Mouse (Mus musculus) midbrain, embryonic 14.5 days (tissue): ENCODE measurements around the gene Muc4. TPM values are rescaled to one million over a fixed set of nuclear protein-coding genes. Genes with fewer than 3 reads are reported as not detected.

Experiments
- ATAC-seq: fragments of 200-750 bp; cut with Nextera tagmentation; 2 replicates; pipeline ENCODE4 v1.8.0; 2017; ENCODE audit warnings: moderate number of reproducible peaks, moderate library complexity; ENCODE audit not compliant: low FRiP score, low TSS enrichment
- DNase-seq: peaks from one replicate; pipeline ENCODE4 v3.0.0-alpha.2; 2015
- H3K27ac ChIP-seq: fragments of 300-500 bp; sonication (generic); replicated peaks from 2 replicates; pipeline ENCODE4 v1.5.1; 2014; ENCODE audit warnings: mild to moderate bottlenecking, low read depth, low read length, moderate library complexity
- H3K27me3 ChIP-seq: fragments of 300-500 bp; sonication (generic); 2 replicates; pipeline ENCODE4 v1.6.1; 2014; ENCODE audit warnings: low read length, control low read depth, mixed read lengths; ENCODE audit not compliant: control insufficient read depth, insufficient read depth
- H3K36me3 ChIP-seq: fragments of 300-500 bp; sonication (generic); 2 replicates; pipeline ENCODE4 v1.6.1; 2014; ENCODE audit warnings: low read length, control low read depth; ENCODE audit not compliant: control insufficient read depth, insufficient read depth
- H3K4me1 ChIP-seq: fragments of 300-500 bp; sonication (generic); 2 replicates; pipeline ENCODE4 v1.6.1; 2014; ENCODE audit warnings: mild to moderate bottlenecking, antibody characterized with exemption, low read length, control low read depth; ENCODE audit not compliant: control insufficient read depth, insufficient read depth
- H3K4me2 ChIP-seq: fragments of 300-500 bp; sonication (generic); 2 replicates; pipeline ENCODE4 v1.6.1; 2014; ENCODE audit warnings: mild to moderate bottlenecking, low read length, moderate library complexity
- H3K4me3 ChIP-seq: fragments of 300-500 bp; sonication (generic); replicated peaks from 2 replicates; pipeline ENCODE4 v1.5.1; 2014; ENCODE audit warnings: low read depth, low read length
- H3K9ac ChIP-seq: fragments of 300-500 bp; sonication (generic); replicated peaks from 2 replicates; pipeline ENCODE4 v1.6.1; 2014; ENCODE audit warnings: mild to moderate bottlenecking, low read length, moderate library complexity
- H3K9me3 ChIP-seq: fragments of 300-500 bp; sonication (generic); 2 replicates; pipeline ENCODE4 v1.6.1; 2016; ENCODE audit warnings: low read length, control low read depth, mixed read lengths; ENCODE audit not compliant: control insufficient read depth
- WGBS: fragments of 180-500 bp; shearing (Covaris S2); extraction: QIAGEN DNeasy Blood & Tissue Kit; methylation state at CpG from one replicate; pipeline ENCODE4 v1.1.7; 2014; 5-methylcytosine and 5-hydroxymethylcytosine counted together
- polyA plus RNA-seq: library from polyadenylated mRNA; unstranded; fragments of >200 nt; fragmentation: Nextera tagmentation; extraction: Ambion mirVana; gene quantifications from 2 replicates; pipeline ENCODE4 v1.2.1, GENCODE M21; 2014

Gene Muc4
- polyA plus RNA-seq, 1 experiment from 2014 or later, result 0.16 TPM

- no peaks in the 10 kb centered on the region for H3K9me3 ChIP-seq
- H3K9ac ChIP-seq, result no peak overlapping the region
- 50% methylated on average over 8 of the region's 8 CpGs for WGBS
- no peak for DNase-seq
- no peaks in the 10 kb centered on the region for H3K36me3 ChIP-seq
- no peak overlapping the region for H3K4me3 ChIP-seq
- no peak overlapping the region for H3K27ac ChIP-seq
- 0 out of 2 replicates have a peak, but pooled peaks cover 3% of the 10 kb centered on the region for H3K4me1 ChIP-seq
- ATAC-seq, result no peak
- no peaks in the 10 kb centered on the region for H3K27me3 ChIP-seq
- H3K4me2 ChIP-seq, result no peak overlapping the region
These were observed 43.3 kb downstream of the Muc4 start for GRCm38 (mm10) chr16:32778956-32779355.

DNA sequence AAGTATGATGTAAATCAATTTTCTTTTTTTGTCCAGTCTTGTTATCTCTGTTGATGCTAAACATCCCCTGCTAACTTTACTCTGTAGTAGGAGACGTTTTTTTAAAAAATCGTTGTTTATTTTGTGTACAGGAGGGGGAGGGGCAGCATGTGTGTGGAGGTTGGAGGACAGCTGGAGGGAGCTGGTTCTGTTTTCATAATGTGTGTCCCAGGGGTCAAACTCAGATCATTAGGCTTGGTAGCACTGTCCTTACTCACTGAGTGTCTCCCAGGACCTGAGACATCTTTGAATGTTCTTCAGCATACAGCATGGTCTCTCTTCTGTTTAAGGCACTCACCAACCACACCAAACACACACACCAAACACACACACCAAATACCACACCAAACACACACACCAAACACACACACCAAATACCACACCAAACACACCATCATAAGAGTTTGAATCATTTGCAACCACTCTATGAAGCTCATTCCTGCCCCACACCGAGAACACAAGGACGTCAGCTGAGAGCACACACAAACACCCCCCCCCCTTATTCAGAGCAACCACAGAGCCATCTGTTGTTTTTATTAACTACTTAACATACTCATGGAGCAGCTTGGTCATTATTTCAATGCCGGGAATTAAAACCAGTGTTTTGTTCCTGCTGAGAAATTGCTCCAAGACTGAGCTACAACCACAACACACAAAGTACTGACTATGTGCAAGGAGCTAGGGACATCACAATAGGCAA, 47.8 kb downstream of the Muc4 start:
- H3K27ac ChIP-seq, result no peak overlapping the region
- DNase-seq (peak; percentile 22), ATAC-seq (no peak)
- no peak overlapping the region for H3K4me2 ChIP-seq
- H3K36me3 ChIP-seq, result no peaks in the 10 kb centered on the region
- no peaks in the 10 kb centered on the region for H3K27me3 ChIP-seq
- no peak overlapping the region for H3K4me3 ChIP-seq
- no peak overlapping the region for H3K9ac ChIP-seq
- WGBS, result 50% methylated on average over 5 of the region's 5 CpGs
- H3K4me1 ChIP-seq, result 0 out of 2 replicates have a peak, but pooled peaks cover 3% of the 10 kb centered on the region
- no peaks in the 10 kb centered on the region for H3K9me3 ChIP-seq

DNA sequence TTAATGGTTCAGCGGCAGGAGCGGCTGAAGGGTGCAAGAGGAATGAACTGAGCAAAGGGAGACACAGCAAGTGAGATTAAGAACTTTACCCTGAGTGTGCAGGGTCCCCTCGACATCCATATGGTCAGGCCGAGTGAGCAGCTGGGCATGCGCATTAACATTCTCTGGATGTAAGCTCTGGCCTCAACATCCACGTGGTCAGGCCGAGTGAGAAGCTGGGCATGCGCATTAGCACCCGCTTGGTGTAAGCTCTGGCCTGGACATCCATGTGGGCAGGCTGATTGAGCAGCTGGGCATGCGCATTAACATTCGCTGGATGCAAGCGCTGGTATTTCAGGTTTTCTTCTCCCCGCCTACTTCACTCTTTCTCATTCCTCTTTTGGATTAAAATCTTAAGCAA, 49.2 kb downstream of the Muc4 start:
- H3K4me2 ChIP-seq, result no peak overlapping the region
- no peaks in the 10 kb centered on the region for H3K27me3 ChIP-seq
- H3K36me3 ChIP-seq, result no peaks in the 10 kb centered on the region
- H3K9me3 ChIP-seq, result no peaks in the 10 kb centered on the region
- no peak overlapping the region for H3K4me3 ChIP-seq
- DNase-seq, result peak; percentile 79
- no peak overlapping the region for H3K27ac ChIP-seq
- 61% methylated on average over 13 of the region's 13 CpGs for WGBS
- H3K4me1 ChIP-seq, result 0 out of 2 replicates have a peak, but pooled peaks cover 3% of the 10 kb centered on the region
- ATAC-seq, result no peak
- H3K9ac ChIP-seq, result no peak overlapping the region

DNA sequence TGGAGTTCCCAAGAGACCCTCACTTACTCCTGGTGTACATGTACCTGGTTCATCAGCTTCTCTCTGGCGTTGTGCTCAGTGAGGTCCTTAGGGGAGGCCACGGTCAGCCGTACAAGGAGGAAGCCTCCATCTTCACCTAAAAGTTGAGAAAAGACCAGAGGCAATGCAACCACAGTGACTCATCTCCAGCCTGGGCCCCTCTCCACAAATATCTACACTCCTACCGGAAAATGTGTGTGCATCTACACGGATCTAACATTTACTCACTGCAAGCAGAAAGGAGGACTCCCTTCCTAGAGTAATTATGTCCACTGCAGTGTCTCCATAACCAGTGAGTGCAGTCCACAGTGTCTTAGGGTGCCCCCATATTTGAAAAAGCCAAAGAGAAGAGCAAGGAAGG, 54.4 kb downstream of the Muc4 start:
- WGBS, result 95% methylated on average over 5 of the region's 5 CpGs
- Histone ChIP-seq H3K4me3 (no peak overlapping the region), H3K27me3 (no peaks in the 10 kb centered on the region), H3K4me1 (no peaks in the 10 kb centered on the region), H3K27ac (no peak overlapping the region), H3K36me3 (no peaks in the 10 kb centered on the region), H3K4me2 (no peak overlapping the region), H3K9me3 (no peaks in the 10 kb centered on the region), H3K9ac (no peak overlapping the region)
- ATAC-seq, result no peak
- DNase-seq, result no peak

- no peaks in the 10 kb centered on the region for H3K4me1 ChIP-seq
- no peak overlapping the region for H3K27ac ChIP-seq
- H3K9me3 ChIP-seq, result no peaks in the 10 kb centered on the region
- no peak overlapping the region for H3K4me3 ChIP-seq
- H3K36me3 ChIP-seq, result no peaks in the 10 kb centered on the region
- no peak for DNase-seq
- no peak overlapping the region for H3K9ac ChIP-seq
- ATAC-seq, result no peak
- H3K27me3 ChIP-seq, result no peaks in the 10 kb centered on the region
- no peak overlapping the region for H3K4me2 ChIP-seq
- WGBS, result 91% methylated on average over 1 of the region's 1 CpGs
These were observed 59.5 kb downstream of the Muc4 start for GRCm38 (mm10) chr16:32795177-32795576.

DNA sequence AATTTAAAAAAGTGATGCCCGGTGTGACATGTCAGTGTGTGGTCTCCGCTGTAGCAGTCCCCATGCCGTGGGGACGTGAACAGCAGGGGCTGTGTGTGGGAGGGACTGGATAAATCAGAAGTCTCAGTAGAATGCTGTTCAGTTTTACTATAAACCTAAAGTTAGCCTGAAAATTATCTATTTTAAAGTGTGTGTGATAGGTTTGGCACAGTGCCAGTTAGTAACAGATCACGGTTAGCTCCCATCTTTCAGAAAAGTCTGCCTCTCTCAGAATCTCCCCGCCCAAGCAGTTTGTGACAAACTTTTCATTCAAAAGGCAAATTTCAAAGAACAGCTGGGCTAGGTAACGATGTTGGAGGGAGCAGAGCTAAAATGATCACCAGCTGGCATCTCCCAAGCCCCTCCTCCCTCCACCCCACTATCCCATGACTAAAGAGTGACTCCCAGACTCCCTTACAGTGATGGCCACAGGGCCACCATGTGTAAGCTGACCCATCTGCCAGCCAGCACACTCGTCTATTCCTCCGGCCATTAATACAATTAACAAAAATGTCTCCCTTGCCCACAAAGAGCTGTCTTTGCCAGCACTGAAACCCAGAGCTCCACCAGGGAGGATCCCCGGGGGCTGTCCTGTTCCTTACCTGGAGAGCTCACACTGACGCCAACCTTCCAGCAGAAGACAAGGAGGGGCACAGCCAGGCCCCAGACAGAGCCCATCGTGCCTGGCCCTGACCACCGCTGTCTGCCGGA, 61.2 kb downstream of the Muc4 start:
- ATAC-seq (no peak), DNase-seq (no peak)
- Histone ChIP-seq H3K27ac (no peak overlapping the region), H3K36me3 (no peaks in the 10 kb centered on the region), H3K4me2 (no peak overlapping the region), H3K27me3 (no peaks in the 10 kb centered on the region), H3K4me3 (no peak overlapping the region), H3K4me1 (no peaks in the 10 kb centered on the region), H3K9me3 (no peaks in the 10 kb centered on the region), H3K9ac (no peak overlapping the region)
- 71% methylated on average over 14 of the region's 14 CpGs for WGBS

- Histone ChIP-seq H3K4me3 (no peak within 1 kb of the TSS), H3K27ac (no peak within 1 kb of the TSS), H3K36me3 (no peaks in the 10 kb centered on the region), H3K9ac (no peak within 1 kb of the TSS), H3K27me3 (no peaks in the 10 kb centered on the region), H3K4me1 (no peaks in the 10 kb centered on the region), H3K9me3 (no peaks in the 10 kb centered on the region), H3K4me2 (no peak within 1 kb of the TSS)
- ATAC-seq, result no peak
- WGBS, result 84% methylated on average over 3 of the region's 3 CpGs
- DNase-seq, result no peak
These were observed 61.7 kb downstream of the Muc4 start, which contains the start of gene Muc20 for GRCm38 (mm10) chr16:32797426-32797689. TSS of gene Muc20 (minus strand) at chr16:32797435.

GRCm38 (mm10) chr16:32803252-32803853, 67.7 kb downstream of the Muc4 start:
- Histone ChIP-seq H3K4me1 (no peaks in the 10 kb centered on the region), H3K27ac (no peak overlapping the region; the same call in 1 of the 2 replicates), H3K4me2 (no peak overlapping the region), H3K9ac (no peak overlapping the region), H3K36me3 (no peaks in the 10 kb centered on the region), H3K27me3 (no peaks in the 10 kb centered on the region), H3K4me3 (no peak overlapping the region), H3K9me3 (no peaks in the 10 kb centered on the region)
- DNase-seq, result peak; percentile 78
- ATAC-seq, result peak; percentile 46; the same call in 1 of the 2 replicates
- WGBS, result 43% methylated on average over 6 of the region's 6 CpGs
